Mouse (Mus musculus) limb, embryonic 14.5 days (tissue): ENCODE results near the gene Sept4. TPM values are rescaled to one million over a fixed set of nuclear protein-coding genes. Genes with fewer than 3 reads are reported as not detected.

Experiments
- ATAC-seq: fragments of 200-750 bp; cut with Nextera tagmentation; 2 replicates; pipeline ENCODE4 v1.8.0; 2017; ENCODE audit warnings: low read depth, moderate number of reproducible peaks, moderate TSS enrichment; ENCODE audit not compliant: low FRiP score
- DNase-seq: peaks from one replicate; pipeline ENCODE4 v3.0.0-alpha.2; 2015; ENCODE audit warnings: low spot score
- H3K27ac ChIP-seq: fragments of 300-500 bp; sonication (generic); replicated peaks from 2 replicates; pipeline ENCODE4 v1.5.1; 2014; ENCODE audit warnings: low read depth, mild to moderate bottlenecking, low read length, moderate library complexity, mixed read lengths
- H3K27me3 ChIP-seq: fragments of 300-500 bp; sonication (generic); 2 replicates; pipeline ENCODE4 v1.6.1; 2014; ENCODE audit warnings: low read length, mixed read lengths; ENCODE audit not compliant: control insufficient read depth, insufficient read depth
- H3K36me3 ChIP-seq: fragments of 300-500 bp; sonication (generic); 2 replicates; pipeline ENCODE4 v1.6.1; 2014; ENCODE audit warnings: mild to moderate bottlenecking, low read length, moderate library complexity, mixed read lengths; ENCODE audit not compliant: control insufficient read depth, insufficient read depth
- H3K4me1 ChIP-seq: fragments of 300-500 bp; sonication (generic); 2 replicates; pipeline ENCODE4 v1.6.1; 2014; ENCODE audit warnings: antibody characterized with exemption, low read length, mixed read lengths; ENCODE audit not compliant: control insufficient read depth, insufficient read depth
- H3K4me2 ChIP-seq: fragments of 300-500 bp; sonication (generic); replicated peaks from 2 replicates; pipeline ENCODE4 v1.6.1; 2014; ENCODE audit warnings: low read depth, mild to moderate bottlenecking, low read length, moderate library complexity; ENCODE audit not compliant: severe bottlenecking
- H3K4me3 ChIP-seq: fragments of 300-500 bp; sonication (generic); replicated peaks from 2 replicates; pipeline ENCODE4 v1.5.1; 2014; ENCODE audit warnings: low read length
- H3K9ac ChIP-seq: fragments of 300-500 bp; sonication (generic); 2 replicates; pipeline ENCODE4 v1.6.1; 2014; ENCODE audit warnings: mild to moderate bottlenecking, low read depth, low read length, moderate library complexity; ENCODE audit not compliant: severe bottlenecking
- H3K9me3 ChIP-seq: fragments of 300-500 bp; sonication (generic); 2 replicates; pipeline ENCODE4 v1.6.1; 2016; ENCODE audit warnings: low read length; ENCODE audit not compliant: control insufficient read depth
- POLR2A ChIP-seq: fragments of 200-500 bp; IDR thresholded peaks from 2 replicates; pipeline ENCODE4 v1.8.0; 2012; ENCODE audit warnings: inconsistent platforms, mild to moderate bottlenecking, moderate library complexity, borderline replicate concordance; ENCODE audit not compliant: insufficient read depth, insufficient read length; ENCODE audit errors: extremely low read depth
- WGBS: fragments of 180-500 bp; shearing (Covaris S2); extraction: QIAGEN DNeasy Blood & Tissue Kit; methylation state at CpG from one replicate; pipeline ENCODE4 v1.1.7; 2014; 5-methylcytosine and 5-hydroxymethylcytosine counted together
- polyA plus RNA-seq, 2 experiments: library from polyadenylated mRNA; depleted of rRNA in 1 of 2; stranded (reverse) in 1 of 2; unstranded in 1 of 2; fragments of >200 nt; fragmentation: Nextera tagmentation in 1 of 2; extraction: Ambion mirVana in 1 of 2; gene quantifications; 2 replicates each; pipeline versions ENCODE4 v1.2.1 to v1.2.3; 2012 to 2014

Gene Sept4
- polyA plus RNA-seq, 2 experiments: 25.7 to 25.8 TPM

DNA sequence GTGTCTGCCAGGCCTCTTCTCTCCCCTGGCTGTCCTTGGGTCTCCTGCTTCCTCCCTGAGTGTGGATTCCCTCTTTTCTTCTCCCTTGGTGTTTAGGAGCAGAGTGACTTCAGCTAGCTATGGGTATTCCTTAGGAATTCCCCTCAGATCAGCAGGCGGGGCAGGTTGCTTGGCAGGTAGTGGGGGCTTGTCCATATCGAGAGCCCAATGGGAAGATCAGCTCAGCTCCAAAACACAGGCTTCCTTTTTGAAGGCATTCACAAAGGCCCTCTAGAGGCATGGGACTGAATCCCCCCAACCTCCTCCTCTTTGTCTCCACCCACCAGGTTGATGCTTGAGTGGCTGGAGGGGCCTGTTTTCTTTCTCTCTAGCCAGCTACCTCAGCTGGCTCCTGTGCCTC lies 27.8 kb downstream of the Sept4 start:
- peak overlapping the region; percentile 88 for H3K4me2 ChIP-seq

GRCm38 (mm10) chr11:87597061-87597460 lies 28.4 kb downstream of the Sept4 start:
- TF ChIP-seq POLR2A: no peak
- Histone ChIP-seq H3K27ac (no peak overlapping the region), H3K27me3 (no peaks in the 10 kb centered on the region), H3K4me2 (peak overlapping the region; percentile 88; the same call in 1 of the 2 replicates), H3K4me1 (peaks cover 22% of the 10 kb centered on the region), H3K9me3 (no peaks in the 10 kb centered on the region), H3K36me3 (peaks cover 59% of the 10 kb centered on the region), H3K9ac (no peak overlapping the region), H3K4me3 (no peak overlapping the region)
- DNase-seq (no peak), ATAC-seq (no peak)

More for the DNA sequence above, 27.8 kb downstream of the Sept4 start:
- DNase-seq: no peak
- ATAC-seq: no peak
- Histone ChIP-seq H3K36me3 (peaks cover 53% of the 10 kb centered on the region), H3K4me3 (peak overlapping the region; percentile 76), H3K27me3 (no peaks in the 10 kb centered on the region), H3K4me1 (peaks cover 22% of the 10 kb centered on the region), H3K9me3 (no peaks in the 10 kb centered on the region), H3K9ac (peak overlapping the region; percentile 89), H3K27ac (no peak overlapping the region)
- 39% methylated on average over 2 of the region's 2 CpGs for WGBS
- no peak for TF ChIP-seq POLR2A

GRCm38 (mm10) chr11:87599395-87600089 lies 30.8 kb downstream of the Sept4 start:
- no peak for ATAC-seq
- H3K36me3 ChIP-seq: peaks cover 78% of the 10 kb centered on the region

DNA sequence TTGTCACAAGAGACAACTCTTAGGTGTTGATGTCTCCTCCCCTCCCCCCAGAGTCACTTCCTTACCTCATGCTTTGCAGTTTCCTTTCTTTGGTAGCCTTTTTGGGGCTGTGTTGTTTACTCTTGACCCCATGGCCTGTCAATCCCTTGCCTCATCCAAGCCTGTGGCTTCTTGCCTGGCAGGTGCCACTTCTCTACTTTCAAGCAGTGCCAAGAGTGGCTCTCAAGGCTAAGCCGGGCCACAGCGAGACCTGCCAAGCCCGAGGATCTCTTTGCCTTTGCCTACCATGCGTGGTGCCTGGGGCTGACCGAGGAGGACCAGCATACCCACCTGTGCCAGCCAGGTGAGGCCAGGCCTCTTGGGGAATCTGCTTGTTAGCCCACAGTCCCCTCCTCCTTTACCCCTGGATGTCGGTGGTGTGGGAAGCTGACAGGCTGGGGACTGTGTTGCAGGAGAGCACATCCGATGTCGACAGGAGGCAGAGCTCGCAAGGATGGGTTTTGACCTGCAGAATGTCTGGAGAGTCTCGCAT lies 31.7 kb downstream of the Sept4 start:
- DNase-seq (no peak), ATAC-seq (no peak)
- Histone ChIP-seq H3K9ac (no peak overlapping the region), H3K4me3 (no peak overlapping the region), H3K4me2 (no peak overlapping the region), H3K27me3 (no peaks in the 10 kb centered on the region), H3K4me1 (peaks cover 9% of the 10 kb centered on the region), H3K36me3 (peaks cover 85% of the 10 kb centered on the region), H3K9me3 (no peaks in the 10 kb centered on the region), H3K27ac (no peak overlapping the region)
- no peak for TF ChIP-seq POLR2A
- WGBS: 89% methylated on average over 10 of the region's 10 CpGs

More at GRCm38 (mm10) chr11:87599395-87600089, 30.8 kb downstream of the Sept4 start:
- Histone ChIP-seq H3K27ac (no peak overlapping the region), H3K4me1 (peaks cover 14% of the 10 kb centered on the region), H3K9ac (no peak overlapping the region), H3K9me3 (no peaks in the 10 kb centered on the region), H3K27me3 (no peaks in the 10 kb centered on the region), H3K4me3 (no peak overlapping the region), H3K4me2 (no peak overlapping the region)
- DNase-seq: no peak
- TF ChIP-seq POLR2A: no peak
- WGBS: 90% methylated on average over 13 of the region's 13 CpGs

DNA sequence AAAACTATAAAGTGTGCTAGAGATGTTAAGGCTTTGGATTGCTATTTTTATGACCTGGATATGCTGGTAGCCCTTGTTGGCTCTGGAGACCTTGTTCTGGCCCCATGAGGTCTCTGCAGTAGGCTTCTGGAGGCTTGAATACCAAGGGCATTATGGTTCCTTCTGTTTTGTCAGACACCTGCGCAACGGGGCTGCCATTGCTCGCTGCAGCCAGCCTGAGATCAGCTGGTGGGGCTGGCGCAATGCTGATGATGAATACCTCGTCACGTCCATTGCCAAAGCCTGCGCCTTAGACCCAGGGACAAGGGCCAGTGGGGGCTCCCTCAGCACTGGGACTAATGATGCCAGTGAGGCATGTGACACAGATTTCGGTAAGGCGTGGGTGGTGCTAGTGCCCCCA lies 33.5 kb downstream of the Sept4 start:
- Histone ChIP-seq H3K9me3 (no peaks in the 10 kb centered on the region), H3K27me3 (no peaks in the 10 kb centered on the region), H3K4me1 (no peaks in the 10 kb centered on the region), H3K4me3 (no peak overlapping the region), H3K9ac (no peak overlapping the region), H3K4me2 (no peak overlapping the region), H3K36me3 (peaks cover 100% of the 10 kb centered on the region), H3K27ac (no peak overlapping the region)
- 93% methylated on average over 9 of the region's 9 CpGs for WGBS
- no peak for TF ChIP-seq POLR2A
- ATAC-seq (no peak), DNase-seq (no peak)

- Histone ChIP-seq H3K9ac (no peak overlapping the region), H3K36me3 (peaks cover 100% of the 10 kb centered on the region), H3K9me3 (no peaks in the 10 kb centered on the region), H3K4me1 (no peaks in the 10 kb centered on the region), H3K4me2 (no peak overlapping the region), H3K27me3 (no peaks in the 10 kb centered on the region), H3K4me3 (no peak overlapping the region), H3K27ac (no peak overlapping the region)
- 100% methylated on average over 2 of the region's 2 CpGs for WGBS
- ATAC-seq (no peak), DNase-seq (no peak)
- no peak for TF ChIP-seq POLR2A
Observed at GRCm38 (mm10) chr11:87603571-87603970, 34.9 kb downstream of the Sept4 start.
